Mouse (Mus musculus): ENCODE measurements around the gene Fanca. TPM values are rescaled to one million over a fixed set of nuclear protein-coding genes. Genes with fewer than 3 reads are reported as not detected.

Gene Fanca
- polyA plus RNA-seq, 1 experiment from 2014 or later, result 35.4 TPM

DNA sequence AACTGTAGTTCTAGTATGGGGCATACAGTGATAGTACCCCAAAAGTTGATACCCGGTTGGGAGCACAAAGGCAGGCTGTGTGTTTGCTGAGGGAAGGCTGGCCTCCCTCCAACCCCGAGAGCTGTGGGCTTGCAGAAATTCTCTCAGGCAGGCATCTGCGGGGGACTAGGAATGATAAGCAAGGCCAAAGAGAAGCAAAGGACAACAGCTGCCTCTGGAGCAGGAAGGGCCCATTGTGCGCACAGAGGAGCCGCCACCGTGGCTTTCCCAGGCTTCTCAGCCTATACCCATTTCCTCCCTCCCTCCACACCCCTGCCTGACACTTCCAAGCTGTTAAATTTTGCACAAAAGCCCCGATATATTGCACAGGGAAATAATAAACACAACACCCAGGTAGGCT lies 15.5 kb upstream of the Fanca start:
- Histone ChIP-seq H3K4me2 (replicated peaks; ENCODE audit: low read depth, low read length) (peak overlapping the region; percentile 87), H3K27me3 (ENCODE audit: control insufficient read depth, insufficient read depth, low read length) (no peaks in the 10 kb centered on the region), H3K4me3 (ENCODE audit: low read depth, low read length) (peak overlapping the region; percentile 84), H3K9me3 (ENCODE audit: control insufficient read depth, low read length) (no peaks in the 10 kb centered on the region), H3K36me3 (ENCODE audit: control insufficient read depth, insufficient read depth, low read length) (no peaks in the 10 kb centered on the region), H3K27ac (ENCODE audit: low read depth, low read length) (peak overlapping the region; percentile 61), H3K9ac (ENCODE audit: low read depth, low read length) (peak overlapping the region; percentile 91; the same call in 1 of the 2 replicates), H3K4me1 (replicated peaks; ENCODE audit: control insufficient read depth, insufficient read depth, low read length) (0 out of 2 replicates have a peak, but pooled peaks cover 3% of the 10 kb centered on the region)
- 6% methylated on average over 7 of the region's 7 CpGs for WGBS
- ATAC-seq (ENCODE audit: low FRiP score) (no peak), DNase-seq (ENCODE audit: low spot score) (peak; percentile 34)

DNA sequence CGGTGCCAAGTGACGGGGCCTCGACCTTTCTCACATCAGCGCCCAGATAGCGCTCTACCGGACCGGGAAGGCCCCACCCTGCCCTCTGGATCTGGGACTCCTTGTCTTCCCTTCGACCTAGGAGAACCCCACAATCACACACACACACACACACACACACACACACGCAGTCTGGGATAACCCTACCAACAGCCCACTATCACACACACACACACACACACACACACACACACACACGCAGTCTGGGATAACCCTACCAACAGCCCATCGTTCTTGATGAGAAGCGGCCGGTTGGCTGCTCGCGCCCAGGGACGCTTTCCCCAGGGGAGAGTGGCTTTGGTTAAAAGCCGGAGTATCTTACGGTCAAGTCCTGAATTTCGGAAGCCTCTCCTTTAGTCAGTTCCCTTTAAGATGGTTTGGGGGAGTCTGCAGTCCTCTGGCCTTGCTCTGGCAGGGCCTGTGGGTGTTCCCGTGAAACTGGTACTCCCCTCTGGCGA lies 14.8 kb upstream of the Fanca start:
- peak; percentile 56 for ATAC-seq (ENCODE audit: low FRiP score)
- Histone ChIP-seq H3K27me3 (ENCODE audit: control insufficient read depth, insufficient read depth, low read length) (no peaks in the 10 kb centered on the region), H3K9me3 (ENCODE audit: control insufficient read depth, low read length) (no peaks in the 10 kb centered on the region), H3K27ac (ENCODE audit: low read depth, low read length) (peak overlapping the region; percentile 90), H3K4me1 (replicated peaks; ENCODE audit: control insufficient read depth, insufficient read depth, low read length) (0 out of 2 replicates have a peak, but pooled peaks cover 3% of the 10 kb centered on the region), H3K9ac (ENCODE audit: low read depth, low read length) (peak overlapping the region; percentile 91), H3K4me2 (replicated peaks; ENCODE audit: low read depth, low read length) (peak overlapping the region; percentile 87), H3K4me3 (ENCODE audit: low read depth, low read length) (peak overlapping the region; percentile 84), H3K36me3 (ENCODE audit: control insufficient read depth, insufficient read depth, low read length) (no peaks in the 10 kb centered on the region)
- DNase-seq (ENCODE audit: low spot score), result peak; percentile 52
- WGBS, result 2% methylated on average over 21 of the region's 21 CpGs

DNA sequence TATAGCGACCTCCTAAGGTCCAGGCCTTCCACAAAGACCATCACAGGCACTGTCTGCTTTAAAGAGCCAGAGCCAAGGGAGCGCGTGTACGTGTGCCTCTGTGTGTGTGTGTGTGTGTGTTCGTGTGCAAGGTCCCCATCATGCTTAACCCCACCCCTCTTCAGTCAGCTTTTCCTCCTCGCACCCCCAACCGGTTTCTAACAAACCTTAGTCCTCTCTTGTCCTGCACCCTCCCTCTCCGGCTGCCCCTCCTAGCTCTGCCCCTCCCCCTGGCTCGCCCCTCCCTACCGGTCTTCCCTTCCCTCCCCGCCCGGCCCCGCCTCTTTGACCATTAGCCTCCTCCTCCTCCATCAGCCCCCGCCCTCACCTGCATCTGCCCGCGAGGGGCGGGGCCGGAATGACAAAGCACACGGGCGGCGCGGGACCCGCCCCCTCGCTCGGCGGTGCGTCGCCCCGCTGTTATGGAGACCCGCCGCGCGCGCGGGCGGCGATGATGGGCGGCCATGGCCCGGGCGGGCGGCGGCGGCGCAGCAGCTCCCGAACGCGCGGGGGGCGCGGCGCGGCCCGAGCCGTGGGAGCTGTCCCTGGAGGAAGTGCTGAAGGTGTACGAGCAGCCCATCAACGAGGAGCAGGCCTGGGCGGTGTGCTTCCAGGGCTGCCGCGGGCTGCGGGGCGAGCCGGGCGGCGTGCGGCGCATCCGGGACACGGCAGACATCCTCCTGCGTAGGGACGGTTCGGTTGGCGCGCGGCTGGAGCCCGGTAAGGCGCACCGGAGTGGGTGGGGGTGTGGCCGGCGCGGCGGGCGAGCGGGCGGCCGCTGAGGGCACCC lies 14.1 kb upstream of the Fanca start, which contains the start of gene Spire2:
Gene Spire2 (plus strand): TSS at position 452 of the 829 bp plus-strand sequence.
- ATAC-seq (ENCODE audit: low FRiP score) (peak; percentile 92), DNase-seq (ENCODE audit: low spot score) (peak; percentile 93)
- Histone ChIP-seq H3K9me3 (ENCODE audit: control insufficient read depth, low read length) (no peaks in the 10 kb centered on the region), H3K27me3 (ENCODE audit: control insufficient read depth, insufficient read depth, low read length) (no peaks in the 10 kb centered on the region), H3K36me3 (ENCODE audit: control insufficient read depth, insufficient read depth, low read length) (no peaks in the 10 kb centered on the region), H3K9ac (ENCODE audit: low read depth, low read length) (peak within 1 kb of the TSS; percentile 91), H3K4me3 (ENCODE audit: low read depth, low read length) (peak within 1 kb of the TSS; percentile 84), H3K4me2 (replicated peaks; ENCODE audit: low read depth, low read length) (peak within 1 kb of the TSS; percentile 87), H3K4me1 (replicated peaks; ENCODE audit: control insufficient read depth, insufficient read depth, low read length) (0 out of 2 replicates have a peak, but pooled peaks cover 3% of the 10 kb centered on the region), H3K27ac (ENCODE audit: low read depth, low read length) (peak within 1 kb of the TSS; percentile 90)
- under 1% methylated on average over 57 of the region's 85 CpGs for WGBS

GRCm38 (mm10) chr8:123331810-123332209 lies 13.4 kb upstream of the Fanca start:
- Histone ChIP-seq H3K27ac (ENCODE audit: low read depth, low read length) (peak overlapping the region; percentile 90), H3K9me3 (ENCODE audit: control insufficient read depth, low read length) (no peaks in the 10 kb centered on the region), H3K9ac (ENCODE audit: low read depth, low read length) (no peak overlapping the region; the same call in 1 of the 2 replicates), H3K36me3 (ENCODE audit: control insufficient read depth, insufficient read depth, low read length) (no peaks in the 10 kb centered on the region), H3K4me1 (replicated peaks; ENCODE audit: control insufficient read depth, insufficient read depth, low read length) (0 out of 2 replicates have a peak, but pooled peaks cover 3% of the 10 kb centered on the region), H3K4me3 (ENCODE audit: low read depth, low read length) (peak overlapping the region; percentile 84), H3K27me3 (ENCODE audit: control insufficient read depth, insufficient read depth, low read length) (no peaks in the 10 kb centered on the region), H3K4me2 (replicated peaks; ENCODE audit: low read depth, low read length) (peak overlapping the region; percentile 87; the same call in 1 of the 2 replicates)
- WGBS, result 37% methylated on average over 8 of the region's 8 CpGs
- DNase-seq (ENCODE audit: low spot score) (no peak), ATAC-seq (ENCODE audit: low FRiP score) (no peak)

GRCm38 (mm10) chr8:123331301-123331700 lies 12.9 kb upstream of the Fanca start:
- ATAC-seq (ENCODE audit: low FRiP score), result no peak

DNA sequence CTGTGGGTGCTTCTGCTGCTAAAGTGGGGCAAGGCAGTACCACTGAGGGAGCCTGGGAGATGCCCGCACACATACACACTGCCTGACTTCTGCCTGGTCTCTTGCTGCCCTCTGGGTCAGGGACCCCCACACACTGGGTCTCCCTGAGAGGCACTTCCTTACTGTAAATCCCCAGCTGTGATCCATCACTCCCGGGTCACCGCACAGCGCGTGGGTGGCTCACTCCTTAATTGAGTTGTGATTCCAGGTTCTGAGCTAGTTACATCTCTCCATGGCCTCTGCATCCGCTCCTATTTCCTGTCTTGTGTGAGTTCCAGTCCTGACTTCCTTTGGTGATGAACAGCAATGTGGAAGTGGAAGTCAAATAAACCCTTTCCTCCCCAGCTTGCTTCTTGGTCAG lies 12.3 kb upstream of the Fanca start:
- H3K36me3 ChIP-seq (ENCODE audit: control insufficient read depth, insufficient read depth, low read length), result no peaks in the 10 kb centered on the region
- H3K27me3 ChIP-seq (ENCODE audit: control insufficient read depth, insufficient read depth, low read length), result no peaks in the 10 kb centered on the region
- WGBS, result 77% methylated on average over 6 of the region's 6 CpGs
- H3K9ac ChIP-seq (ENCODE audit: low read depth, low read length), result no peak overlapping the region
- 0 out of 2 replicates have a peak, but pooled peaks cover 3% of the 10 kb centered on the region for H3K4me1 ChIP-seq (replicated peaks; ENCODE audit: control insufficient read depth, insufficient read depth, low read length)
- H3K27ac ChIP-seq (ENCODE audit: low read depth, low read length), result no peak overlapping the region
- DNase-seq (ENCODE audit: low spot score), result no peak
- no peaks in the 10 kb centered on the region for H3K9me3 ChIP-seq (ENCODE audit: control insufficient read depth, low read length)
- H3K4me3 ChIP-seq (ENCODE audit: low read depth, low read length), result no peak overlapping the region
- no peak overlapping the region for H3K4me2 ChIP-seq (replicated peaks; ENCODE audit: low read depth, low read length)
- ATAC-seq (ENCODE audit: low FRiP score), result no peak

More at GRCm38 (mm10) chr8:123331301-123331700, 12.9 kb upstream of the Fanca start:
- no peaks in the 10 kb centered on the region for H3K36me3 ChIP-seq (ENCODE audit: control insufficient read depth, insufficient read depth, low read length)
- 0 out of 2 replicates have a peak, but pooled peaks cover 3% of the 10 kb centered on the region for H3K4me1 ChIP-seq (replicated peaks; ENCODE audit: control insufficient read depth, insufficient read depth, low read length)
- no peaks in the 10 kb centered on the region for H3K9me3 ChIP-seq (ENCODE audit: control insufficient read depth, low read length)
- WGBS, result 84% methylated on average over 2 of the region's 2 CpGs
- H3K9ac ChIP-seq (ENCODE audit: low read depth, low read length), result no peak overlapping the region
- H3K27ac ChIP-seq (ENCODE audit: low read depth, low read length), result peak overlapping the region; percentile 90
- no peak for DNase-seq (ENCODE audit: low spot score)
- H3K27me3 ChIP-seq (ENCODE audit: control insufficient read depth, insufficient read depth, low read length), result no peaks in the 10 kb centered on the region
- no peak overlapping the region for H3K4me2 ChIP-seq (replicated peaks; ENCODE audit: low read depth, low read length)
- no peak overlapping the region for H3K4me3 ChIP-seq (ENCODE audit: low read depth, low read length)

- no peak for DNase-seq (ENCODE audit: low spot score)
Measured at GRCm38 (mm10) chr8:123329961-123330360, 11.6 kb upstream of the Fanca start.

GRCm38 (mm10) chr8:123329350-123329749 lies 11.0 kb upstream of the Fanca start:
- H3K27ac ChIP-seq (ENCODE audit: low read depth, low read length), result no peak overlapping the region
- no peak overlapping the region for H3K4me3 ChIP-seq (ENCODE audit: low read depth, low read length)
- H3K9me3 ChIP-seq (ENCODE audit: control insufficient read depth, low read length), result no peaks in the 10 kb centered on the region
- DNase-seq (ENCODE audit: low spot score), result no peak
- H3K36me3 ChIP-seq (ENCODE audit: control insufficient read depth, insufficient read depth, low read length), result no peaks in the 10 kb centered on the region
- ATAC-seq (ENCODE audit: low FRiP score), result no peak
- H3K27me3 ChIP-seq (ENCODE audit: control insufficient read depth, insufficient read depth, low read length), result no peaks in the 10 kb centered on the region
- no peak overlapping the region for H3K9ac ChIP-seq (ENCODE audit: low read depth, low read length)
- H3K4me2 ChIP-seq (replicated peaks; ENCODE audit: low read depth, low read length), result no peak overlapping the region
- H3K4me1 ChIP-seq (replicated peaks; ENCODE audit: control insufficient read depth, insufficient read depth, low read length), result 0 out of 2 replicates have a peak, but pooled peaks cover 3% of the 10 kb centered on the region
- 86% methylated on average over 4 of the region's 4 CpGs for WGBS

More at GRCm38 (mm10) chr8:123329961-123330360, 11.6 kb upstream of the Fanca start:
- no peak for ATAC-seq (ENCODE audit: low FRiP score)
- Histone ChIP-seq H3K27ac (ENCODE audit: low read depth, low read length) (no peak overlapping the region), H3K36me3 (ENCODE audit: control insufficient read depth, insufficient read depth, low read length) (no peaks in the 10 kb centered on the region), H3K4me1 (replicated peaks; ENCODE audit: control insufficient read depth, insufficient read depth, low read length) (0 out of 2 replicates have a peak, but pooled peaks cover 3% of the 10 kb centered on the region), H3K27me3 (ENCODE audit: control insufficient read depth, insufficient read depth, low read length) (no peaks in the 10 kb centered on the region), H3K4me2 (replicated peaks; ENCODE audit: low read depth, low read length) (no peak overlapping the region), H3K9me3 (ENCODE audit: control insufficient read depth, low read length) (no peaks in the 10 kb centered on the region), H3K9ac (ENCODE audit: low read depth, low read length) (no peak overlapping the region), H3K4me3 (ENCODE audit: low read depth, low read length) (no peak overlapping the region)
- WGBS, result 63% methylated on average over 5 of the region's 5 CpGs

Measured in hindbrain, embryonic 11.5 days (tissue).